Mouse (Mus musculus) limb, embryonic 14.5 days (tissue): ENCODE data around the gene Ankrd65. TPM values are rescaled to one million over a fixed set of nuclear protein-coding genes. Genes with fewer than 3 reads are reported as not detected.

Source experiments
- ATAC-seq: fragments of 200-750 bp; cut with Nextera tagmentation; 2 replicates; pipeline ENCODE4 v1.8.0; 2017; ENCODE audit warnings: low read depth, moderate number of reproducible peaks, moderate TSS enrichment; ENCODE audit not compliant: low FRiP score
- DNase-seq: peaks from one replicate; pipeline ENCODE4 v3.0.0-alpha.2; 2015; ENCODE audit warnings: low spot score
- H3K27ac ChIP-seq: fragments of 300-500 bp; sonication (generic); replicated peaks from 2 replicates; pipeline ENCODE4 v1.5.1; 2014; ENCODE audit warnings: low read depth, mild to moderate bottlenecking, low read length, moderate library complexity, mixed read lengths
- H3K27me3 ChIP-seq: fragments of 300-500 bp; sonication (generic); 2 replicates; pipeline ENCODE4 v1.6.1; 2014; ENCODE audit warnings: low read length, mixed read lengths; ENCODE audit not compliant: control insufficient read depth, insufficient read depth
- H3K36me3 ChIP-seq: fragments of 300-500 bp; sonication (generic); 2 replicates; pipeline ENCODE4 v1.6.1; 2014; ENCODE audit warnings: mild to moderate bottlenecking, low read length, moderate library complexity, mixed read lengths; ENCODE audit not compliant: control insufficient read depth, insufficient read depth
- H3K4me1 ChIP-seq: fragments of 300-500 bp; sonication (generic); 2 replicates; pipeline ENCODE4 v1.6.1; 2014; ENCODE audit warnings: antibody characterized with exemption, low read length, mixed read lengths; ENCODE audit not compliant: control insufficient read depth, insufficient read depth
- H3K4me2 ChIP-seq: fragments of 300-500 bp; sonication (generic); replicated peaks from 2 replicates; pipeline ENCODE4 v1.6.1; 2014; ENCODE audit warnings: low read depth, mild to moderate bottlenecking, low read length, moderate library complexity; ENCODE audit not compliant: severe bottlenecking
- H3K4me3 ChIP-seq: fragments of 300-500 bp; sonication (generic); replicated peaks from 2 replicates; pipeline ENCODE4 v1.5.1; 2014; ENCODE audit warnings: low read length
- H3K9ac ChIP-seq: fragments of 300-500 bp; sonication (generic); 2 replicates; pipeline ENCODE4 v1.6.1; 2014; ENCODE audit warnings: mild to moderate bottlenecking, low read depth, low read length, moderate library complexity; ENCODE audit not compliant: severe bottlenecking
- H3K9me3 ChIP-seq: fragments of 300-500 bp; sonication (generic); 2 replicates; pipeline ENCODE4 v1.6.1; 2016; ENCODE audit warnings: low read length; ENCODE audit not compliant: control insufficient read depth
- POLR2A ChIP-seq: fragments of 200-500 bp; IDR thresholded peaks from 2 replicates; pipeline ENCODE4 v1.8.0; 2012; ENCODE audit warnings: inconsistent platforms, mild to moderate bottlenecking, moderate library complexity, borderline replicate concordance; ENCODE audit not compliant: insufficient read depth, insufficient read length; ENCODE audit errors: extremely low read depth
- WGBS: fragments of 180-500 bp; shearing (Covaris S2); extraction: QIAGEN DNeasy Blood & Tissue Kit; methylation state at CpG from one replicate; pipeline ENCODE4 v1.1.7; 2014; 5-methylcytosine and 5-hydroxymethylcytosine counted together
- polyA plus RNA-seq, 2 experiments: library from polyadenylated mRNA; depleted of rRNA in 1 of 2; stranded (reverse) in 1 of 2; unstranded in 1 of 2; fragments of >200 nt; fragmentation: Nextera tagmentation in 1 of 2; extraction: Ambion mirVana in 1 of 2; gene quantifications; 2 replicates each; pipeline versions ENCODE4 v1.2.1 to v1.2.3; 2012 to 2014

Gene Ankrd65
- polyA plus RNA-seq, 2 experiments = not detected

- 87% methylated on average over 17 of the region's 17 CpGs for WGBS
- ATAC-seq = no peak
- Histone ChIP-seq H3K4me3 (no peak overlapping the region), H3K9ac (no peak overlapping the region), H3K4me2 (no peak overlapping the region), H3K27me3 (no peaks in the 10 kb centered on the region), H3K9me3 (no peaks in the 10 kb centered on the region), H3K4me1 (no peaks in the 10 kb centered on the region), H3K27ac (no peak overlapping the region), H3K36me3 (peaks cover 98% of the 10 kb centered on the region)
- no peak for TF ChIP-seq POLR2A
- DNase-seq = no peak
Observed at GRCm38 (mm10) chr4:155746575-155747490, 43.4 kb upstream of the Ankrd65 start.

DNA sequence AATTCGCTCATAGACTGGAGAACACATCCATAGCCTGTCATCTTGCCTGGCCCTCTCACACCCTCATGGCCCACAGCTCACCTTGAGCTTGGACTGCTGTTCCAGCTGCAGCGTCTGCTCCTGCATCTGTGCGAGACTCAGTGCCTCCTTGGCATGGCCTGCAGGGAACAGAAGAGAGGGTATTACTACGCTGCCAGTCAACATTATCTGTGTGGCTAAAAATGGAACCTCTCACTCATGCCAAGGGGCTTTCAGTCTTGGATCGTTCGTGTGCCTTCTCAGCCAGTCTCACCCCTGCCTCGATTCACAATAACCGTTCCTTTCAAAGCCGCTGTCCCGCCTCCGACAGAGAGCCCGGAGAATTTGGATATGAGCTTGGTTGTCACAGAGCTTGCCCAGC is 33.2 kb upstream of the Ankrd65 start:
- H3K9me3 ChIP-seq = no peaks in the 10 kb centered on the region
- no peak for TF ChIP-seq POLR2A

DNA sequence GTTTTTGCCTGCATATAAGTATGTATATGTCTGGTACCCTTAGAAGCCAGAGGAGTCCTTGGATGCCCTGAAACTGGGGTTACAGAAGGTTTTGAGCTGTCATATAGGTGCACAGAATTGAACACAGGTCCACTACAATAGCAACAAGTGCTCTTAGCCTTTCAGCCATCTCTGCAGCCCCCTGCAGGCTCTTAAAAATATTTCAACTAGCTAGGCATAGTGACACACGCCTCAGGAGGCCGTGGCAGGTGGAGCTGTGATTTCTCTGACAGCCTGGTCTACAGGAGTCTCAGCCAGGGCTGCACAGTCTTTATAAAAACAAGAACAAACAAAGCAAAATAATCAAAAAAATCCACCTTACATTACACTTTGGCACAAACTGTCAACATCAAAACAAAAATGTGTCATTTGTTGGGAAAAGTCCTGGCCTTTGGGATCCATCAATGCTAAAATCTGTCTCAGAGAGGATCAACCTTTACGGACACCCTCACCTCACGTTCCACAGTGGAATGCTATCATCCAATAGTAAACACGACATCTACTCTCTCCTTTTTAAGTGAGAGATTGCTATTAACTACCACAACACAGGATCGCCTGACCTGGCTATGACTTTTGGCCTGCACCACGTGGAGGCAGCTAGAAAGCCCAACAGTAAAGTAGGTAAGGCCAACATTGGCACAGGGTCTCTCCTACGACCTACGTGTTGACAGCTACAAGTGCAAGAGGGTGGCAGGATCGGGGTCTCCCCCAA is 30.2 kb upstream of the Ankrd65 start:
- H3K27ac ChIP-seq = no peak overlapping the region
- 1% methylated on average over 10 of the region's 10 CpGs for WGBS

More for the DNA sequence above, 33.2 kb upstream of the Ankrd65 start:
- Histone ChIP-seq H3K36me3 (peaks cover 50% of the 10 kb centered on the region), H3K27ac (no peak overlapping the region), H3K27me3 (no peaks in the 10 kb centered on the region), H3K4me1 (peaks cover 8% of the 10 kb centered on the region), H3K9ac (no peak overlapping the region), H3K4me3 (no peak overlapping the region), H3K4me2 (no peak overlapping the region)
- 94% methylated on average over 12 of the region's 12 CpGs for WGBS
- ATAC-seq (no peak), DNase-seq (no peak)

GRCm38 (mm10) chr4:155760613-155761355 is 29.5 kb upstream of the Ankrd65 start, which contains the start of gene Atad3a:
Atad3a (minus strand) TSS chr4:155761093.
- WGBS = 2% methylated on average over 66 of the region's 68 CpGs
- H3K27me3 ChIP-seq = no peaks in the 10 kb centered on the region
- H3K27ac ChIP-seq = no peak within 1 kb of the TSS; the same call in 1 of the 2 replicates
- H3K4me2 ChIP-seq = peak within 1 kb of the TSS; percentile 90
- ATAC-seq (peak; percentile 96), DNase-seq (peak; percentile 97)
- TF ChIP-seq POLR2A = peak; percentile 88; the same call in 1 of the 2 replicates
- no peaks in the 10 kb centered on the region for H3K9me3 ChIP-seq
- peak within 1 kb of the TSS; percentile 74 for H3K4me3 ChIP-seq
- H3K9ac ChIP-seq = peak within 1 kb of the TSS; percentile 86
- H3K4me1 ChIP-seq = peaks cover 8% of the 10 kb centered on the region
- peaks cover 16% of the 10 kb centered on the region for H3K36me3 ChIP-seq

More for the DNA sequence above, 30.2 kb upstream of the Ankrd65 start:
- H3K27me3 ChIP-seq = no peaks in the 10 kb centered on the region
- DNase-seq (peak; percentile 64), ATAC-seq (no peak)
- peaks cover 24% of the 10 kb centered on the region for H3K36me3 ChIP-seq
- H3K9ac ChIP-seq = peak overlapping the region; percentile 86
- no peak for TF ChIP-seq POLR2A
- H3K4me1 ChIP-seq = peaks cover 8% of the 10 kb centered on the region
- no peaks in the 10 kb centered on the region for H3K9me3 ChIP-seq
- peak overlapping the region; percentile 74 for H3K4me3 ChIP-seq
- peak overlapping the region; percentile 90 for H3K4me2 ChIP-seq
